Mouse (Mus musculus): Measurements from ENCODE around the gene Timm44.

DNA sequence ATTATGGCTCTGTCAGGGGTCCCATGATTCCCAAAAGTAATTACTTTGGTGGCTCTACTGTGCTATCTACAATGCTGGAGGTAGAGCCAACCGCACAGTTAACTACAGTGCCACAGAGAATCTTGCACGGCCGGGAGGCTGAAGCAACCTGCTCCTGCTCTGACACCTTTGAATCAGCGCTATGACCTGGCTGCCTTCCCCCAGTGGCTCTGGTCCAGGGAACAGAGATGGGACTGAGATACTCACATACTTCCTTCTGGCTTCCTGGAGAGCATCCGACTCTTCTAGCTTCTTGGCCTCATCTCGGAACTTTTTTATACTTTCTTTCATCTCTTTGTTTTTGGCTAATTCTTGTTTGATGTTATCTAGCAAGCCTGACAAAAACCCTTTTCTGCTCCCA is 6.1 kb downstream of the Timm44 start:
- TF ChIP-seq CTCF (IDR thresholded peaks at IDR 0.05; ENCODE audit: insufficient read depth, low read length): no peak
- no peak for TF ChIP-seq POLR2A (IDR thresholded peaks at IDR 0.05; ENCODE audit: borderline replicate concordance, extremely low read depth, low read depth, low read length)

Measured in lung, adult 2 months (tissue).